Mouse (Mus musculus) intestine, embryonic 16.5 days (tissue): ENCODE data around the gene Grn. TPM values are rescaled to one million over a fixed set of nuclear protein-coding genes. Genes with fewer than 3 reads are reported as not detected.

Source experiments
- ATAC-seq: fragments of 200-750 bp; cut with Nextera tagmentation; 2 replicates; pipeline ENCODE4 v1.8.0; 2017; ENCODE audit warnings: moderate TSS enrichment, moderate library complexity
- H3K27ac ChIP-seq: fragments of 300-500 bp; sonication (generic); 2 replicates; pipeline ENCODE4 v1.5.1; 2014; ENCODE audit warnings: mild to moderate bottlenecking, low read length
- H3K27me3 ChIP-seq: fragments of 300-500 bp; sonication (generic); replicated peaks from 2 replicates; pipeline ENCODE4 v1.6.1; 2014; ENCODE audit warnings: low read length, control low read depth, mixed read lengths; ENCODE audit not compliant: control insufficient read depth, insufficient read depth
- H3K36me3 ChIP-seq: fragments of 300-500 bp; sonication (generic); 2 replicates; pipeline ENCODE4 v1.6.1; 2014; ENCODE audit warnings: low read length, control low read depth; ENCODE audit not compliant: control insufficient read depth, insufficient read depth
- H3K4me1 ChIP-seq: fragments of 300-500 bp; sonication (generic); 2 replicates; pipeline ENCODE4 v1.6.1; 2014; ENCODE audit warnings: low read length, control low read depth, mixed read lengths; ENCODE audit not compliant: control insufficient read depth, insufficient read depth
- H3K4me2 ChIP-seq: fragments of 300-500 bp; sonication (generic); 2 replicates; pipeline ENCODE4 v1.6.1; 2014; ENCODE audit warnings: low read depth, low read length, control low read depth
- H3K4me3 ChIP-seq: fragments of 300-500 bp; sonication (generic); 2 replicates; pipeline ENCODE4 v1.5.1; 2014; ENCODE audit warnings: mild to moderate bottlenecking, low read length
- H3K9ac ChIP-seq: fragments of 300-500 bp; sonication (generic); 2 replicates; pipeline ENCODE4 v1.6.1; 2014; ENCODE audit warnings: low read depth, low read length
- H3K9me3 ChIP-seq: fragments of 300-500 bp; sonication (generic); 2 replicates; pipeline ENCODE4 v1.6.1; 2016; ENCODE audit warnings: low read length, control low read depth; ENCODE audit not compliant: control insufficient read depth
- WGBS: fragments of 180-500 bp; shearing (Covaris S2); extraction: QIAGEN DNeasy Blood & Tissue Kit; methylation state at CpG from one replicate; pipeline ENCODE4 v1.1.7; 2014; 5-methylcytosine and 5-hydroxymethylcytosine counted together
- polyA plus RNA-seq: library from polyadenylated mRNA; unstranded; fragments of >200 nt; fragmentation: Nextera tagmentation; extraction: Ambion mirVana; gene quantifications from 2 replicates; pipeline ENCODE4 v1.2.1, GENCODE M21; 2015

The Grn gene
- polyA plus RNA-seq, 1 experiment from 2014 or later, result 221 TPM

DNA sequence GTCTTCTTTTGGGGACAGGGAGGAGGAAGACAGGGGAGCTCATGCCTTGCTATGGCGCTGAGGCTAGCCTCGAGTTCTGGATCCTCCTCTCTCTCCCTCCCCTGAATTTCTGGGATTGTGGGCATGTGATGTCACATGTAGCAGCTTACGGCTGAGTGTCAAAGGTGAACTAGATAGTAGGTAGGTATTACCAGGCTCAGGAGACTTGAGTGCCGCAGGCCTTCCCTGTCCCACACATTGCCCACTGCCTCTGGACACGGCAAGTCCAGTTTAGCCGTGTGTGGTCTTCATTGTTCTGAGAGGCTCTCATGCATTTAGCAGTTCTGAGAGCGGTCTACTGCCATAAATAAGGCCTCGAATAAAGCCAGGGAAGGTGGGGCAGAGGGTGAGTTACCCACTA is 17.1 kb upstream of the Grn start:
- no peak overlapping the region for H3K27ac ChIP-seq
- H3K4me2 ChIP-seq, result no peak overlapping the region
- ATAC-seq, result no peak
- no peak overlapping the region for H3K9ac ChIP-seq
- WGBS, result 78% methylated on average over 8 of the region's 8 CpGs
- H3K4me3 ChIP-seq, result no peak overlapping the region
- peaks cover 9% of the 10 kb centered on the region for H3K4me1 ChIP-seq
- no peaks in the 10 kb centered on the region for H3K36me3 ChIP-seq
- no peaks in the 10 kb centered on the region for H3K9me3 ChIP-seq
- no peaks in the 10 kb centered on the region for H3K27me3 ChIP-seq

GRCm38 (mm10) chr11:102415034-102415802 is 14.9 kb upstream of the Grn start:
- H3K27ac ChIP-seq, result no peak overlapping the region
- no peak for ATAC-seq
- H3K4me2 ChIP-seq, result no peak overlapping the region
- H3K4me1 ChIP-seq, result no peaks in the 10 kb centered on the region
- no peak overlapping the region for H3K9ac ChIP-seq
- WGBS, result 66% methylated on average over 10 of the region's 10 CpGs
- H3K4me3 ChIP-seq, result no peak overlapping the region
- H3K9me3 ChIP-seq, result no peaks in the 10 kb centered on the region
- H3K36me3 ChIP-seq, result no peaks in the 10 kb centered on the region
- H3K27me3 ChIP-seq, result no peaks in the 10 kb centered on the region

GRCm38 (mm10) chr11:102417160-102417559 is 13.0 kb upstream of the Grn start:
- Histone ChIP-seq H3K4me1 (no peaks in the 10 kb centered on the region), H3K4me2 (no peak overlapping the region), H3K9ac (no peak overlapping the region), H3K9me3 (no peaks in the 10 kb centered on the region), H3K27ac (no peak overlapping the region), H3K27me3 (no peaks in the 10 kb centered on the region), H3K4me3 (no peak overlapping the region), H3K36me3 (no peaks in the 10 kb centered on the region)
- ATAC-seq, result no peak
- whole genome bisulfite sequencing, result 85% methylated on average over 1 of the region's 1 CpGs

GRCm38 (mm10) chr11:102418887-102419286 is 11.2 kb upstream of the Grn start:
- no peak for ATAC-seq
- H3K36me3 ChIP-seq, result no peaks in the 10 kb centered on the region
- no peak overlapping the region for H3K9ac ChIP-seq
- H3K4me3 ChIP-seq, result no peak overlapping the region
- no peak overlapping the region for H3K4me2 ChIP-seq
- no peaks in the 10 kb centered on the region for H3K4me1 ChIP-seq
- no peaks in the 10 kb centered on the region for H3K9me3 ChIP-seq
- no peak overlapping the region for H3K27ac ChIP-seq
- H3K27me3 ChIP-seq, result no peaks in the 10 kb centered on the region

DNA sequence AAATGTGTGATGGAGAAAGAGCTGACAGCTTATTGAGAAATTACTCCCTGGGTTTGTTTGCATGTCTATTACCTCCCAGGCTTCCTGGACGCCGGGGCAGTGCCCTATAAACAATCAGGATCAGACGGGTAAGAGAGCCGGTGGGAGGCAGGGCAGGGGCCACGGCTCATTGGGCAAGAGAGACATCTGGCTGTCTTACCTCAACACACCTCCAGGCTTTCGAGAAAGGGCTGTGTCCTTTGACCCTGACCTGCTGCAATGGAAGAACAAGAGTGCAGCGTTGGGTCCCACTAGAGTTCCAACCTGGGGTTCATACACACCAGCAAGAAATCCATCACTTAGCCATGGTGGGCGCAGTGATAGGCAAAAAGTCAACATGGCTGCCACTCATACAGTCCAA is 8.6 kb upstream of the Grn start:
- no peaks in the 10 kb centered on the region for H3K27me3 ChIP-seq
- no peaks in the 10 kb centered on the region for H3K9me3 ChIP-seq
- no peak for ATAC-seq
- H3K4me2 ChIP-seq, result no peak overlapping the region
- no peaks in the 10 kb centered on the region for H3K4me1 ChIP-seq
- no peak overlapping the region for H3K27ac ChIP-seq
- H3K4me3 ChIP-seq, result no peak overlapping the region
- whole genome bisulfite sequencing, result 43% methylated on average over 8 of the region's 8 CpGs
- H3K9ac ChIP-seq, result no peak overlapping the region
- H3K36me3 ChIP-seq, result no peaks in the 10 kb centered on the region

DNA sequence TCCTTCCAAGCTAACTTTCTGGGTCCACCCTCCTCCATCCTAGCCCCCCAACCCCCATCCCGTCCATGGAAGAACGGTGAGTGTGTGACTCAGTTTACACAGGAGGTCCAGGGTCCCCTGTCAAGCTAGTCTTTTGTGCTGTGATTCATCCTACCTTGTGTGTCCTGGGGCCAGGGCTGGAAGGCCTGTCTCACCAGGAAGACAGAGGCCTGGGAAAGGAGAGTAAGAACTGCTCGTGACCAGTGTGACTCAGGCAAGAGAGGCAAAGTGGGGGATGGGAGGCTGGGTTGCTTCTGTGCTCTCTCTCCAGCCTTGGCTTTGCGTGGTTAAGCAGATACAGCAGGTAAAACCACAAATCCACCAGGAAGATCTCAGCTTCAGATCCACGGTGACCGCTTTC is 5.4 kb upstream of the Grn start:
- no peak overlapping the region for H3K4me3 ChIP-seq
- WGBS, result 79% methylated on average over 6 of the region's 6 CpGs
- H3K27me3 ChIP-seq, result no peaks in the 10 kb centered on the region
- no peak overlapping the region for H3K9ac ChIP-seq
- H3K27ac ChIP-seq, result no peak overlapping the region
- H3K4me1 ChIP-seq, result peaks cover 5% of the 10 kb centered on the region
- no peaks in the 10 kb centered on the region for H3K9me3 ChIP-seq
- ATAC-seq, result no peak
- no peaks in the 10 kb centered on the region for H3K36me3 ChIP-seq
- H3K4me2 ChIP-seq, result no peak overlapping the region

- Histone ChIP-seq H3K4me3 (no peak overlapping the region), H3K4me2 (no peak overlapping the region), H3K9ac (no peak overlapping the region), H3K9me3 (no peaks in the 10 kb centered on the region), H3K27ac (no peak overlapping the region), H3K36me3 (no peaks in the 10 kb centered on the region), H3K27me3 (no peaks in the 10 kb centered on the region), H3K4me1 (peaks cover 7% of the 10 kb centered on the region)
- no peak for ATAC-seq
- WGBS, result 79% methylated on average over 8 of the region's 8 CpGs
Observed at GRCm38 (mm10) chr11:102425555-102426316, 4.4 kb upstream of the Grn start.

- H3K27me3 ChIP-seq, result no peaks in the 10 kb centered on the region
- peaks cover 19% of the 10 kb centered on the region for H3K4me1 ChIP-seq
- 64% methylated on average over 8 of the region's 8 CpGs for WGBS
- H3K4me2 ChIP-seq, result peak overlapping the region; percentile 87
- no peaks in the 10 kb centered on the region for H3K36me3 ChIP-seq
- no peaks in the 10 kb centered on the region for H3K9me3 ChIP-seq
- peak overlapping the region; percentile 71; the same call in 1 of the 2 replicates for H3K4me3 ChIP-seq
- peak overlapping the region; percentile 77; the same call in 1 of the 2 replicates for H3K9ac ChIP-seq
- ATAC-seq, result no peak
- H3K27ac ChIP-seq, result no peak overlapping the region; the same call in 1 of the 2 replicates
Observed at GRCm38 (mm10) chr11:102428981-102429540, 1.1 kb upstream of the Grn start.

GRCm38 (mm10) chr11:102429551-102429950 is 564 bp upstream of the Grn start:
- H3K27ac ChIP-seq, result no peak overlapping the region
- H3K4me1 ChIP-seq, result peaks cover 19% of the 10 kb centered on the region
- ATAC-seq, result no peak
- H3K4me3 ChIP-seq, result peak overlapping the region; percentile 71
- H3K36me3 ChIP-seq, result peaks cover under 1% of the 10 kb centered on the region; the same call in 1 of the 2 replicates
- H3K4me2 ChIP-seq, result peak overlapping the region; percentile 87
- WGBS, result 49% methylated on average over 3 of the region's 3 CpGs
- peak overlapping the region; percentile 77 for H3K9ac ChIP-seq
- H3K9me3 ChIP-seq, result no peaks in the 10 kb centered on the region
- H3K27me3 ChIP-seq, result no peaks in the 10 kb centered on the region
